Mouse (Mus musculus) MEL (cell line): ENCODE measurements at regions not wholly inside any gene's neighbourhood (a gene's known extent, or its start where the extent isn't known, plus 50 kb on each side); places are given as distances from the start of the nearest gene placed in this dataset.

Experiments
- DNase-seq: peaks from one replicate; pipeline ENCODE4 v3.0.0; 2011; ENCODE audit warnings: low read depth, low spot score
- H3K27ac ChIP-seq: 2 replicates; pipeline ENCODE4 v1.5.1; 2012; ENCODE audit warnings: low read depth, mild to moderate bottlenecking, control low read depth, low read length, moderate library complexity; ENCODE audit not compliant: control insufficient read depth
- H3K27me3 ChIP-seq, 2 experiments: fragments of 150-350 bp in 1 of 2; sonication (generic) in 1 of 2; 2 replicates each; pipeline ENCODE4 v1.6.1; 2012; ENCODE audit warnings: low read length in 2 of 2, mild to moderate bottlenecking in 2 of 2, improper control_type of control experiment in 1 of 2, moderate library complexity in 1 of 2; ENCODE audit not compliant: insufficient read depth in 2 of 2, control insufficient read depth in 1 of 2
- H3K36me3 ChIP-seq, 2 experiments: 2 replicates each; pipeline ENCODE4 v1.6.1; 2012 to 2014; ENCODE audit warnings: low read length in 2 of 2, improper control_type of control experiment in 1 of 2, inconsistent platforms in 1 of 2, mild to moderate bottlenecking in 1 of 2; ENCODE audit not compliant: insufficient read depth in 2 of 2, control insufficient read depth in 1 of 2
- H3K4me1 ChIP-seq, 2 experiments: fragments of 150-350 bp in 1 of 2; sonication (generic) in 1 of 2; 2 replicates each; pipeline ENCODE4 v1.6.1; 2012; ENCODE audit warnings: low read length in 2 of 2, improper control_type of control experiment in 1 of 2, mild to moderate bottlenecking in 1 of 2; ENCODE audit not compliant: insufficient read depth in 2 of 2, control insufficient read depth in 1 of 2
- H3K4me3 ChIP-seq, 2 experiments: fragments of 150-350 bp in 1 of 2; sonication (generic) in 1 of 2; 2 replicates each; pipeline ENCODE4 v1.5.1; 2012; ENCODE audit warnings: low read depth in 2 of 2, low read length in 2 of 2, mild to moderate bottlenecking in 2 of 2, moderate library complexity in 2 of 2, control low read depth in 1 of 2, improper control_type of control experiment in 1 of 2; ENCODE audit not compliant: control insufficient read depth in 1 of 2, insufficient read depth in 1 of 2
- H3K79me2 ChIP-seq: 2 replicates; pipeline ENCODE4 v1.6.1; 2012; ENCODE audit warnings: mild to moderate bottlenecking, low read length, moderate library complexity; ENCODE audit not compliant: control insufficient read depth, poor library complexity, insufficient read depth
- H3K9ac ChIP-seq: 2 replicates; pipeline ENCODE4 v1.6.1; 2012; ENCODE audit warnings: low read depth, mild to moderate bottlenecking, control low read depth, low read length, moderate library complexity; ENCODE audit not compliant: control insufficient read depth, poor library complexity, severe bottlenecking
- H3K9me3 ChIP-seq: fragments of 150-350 bp; sonication (generic); replicated peaks from 2 replicates; pipeline ENCODE4 v1.6.1; 2012; ENCODE audit warnings: mild to moderate bottlenecking, low read length, improper control_type of control experiment, moderate library complexity; ENCODE audit not compliant: insufficient read depth
- CHD1 ChIP-seq: IDR thresholded peaks from 2 replicates; pipeline ENCODE4 v1.6.1; 2012; ENCODE audit warnings: low read depth, mild to moderate bottlenecking, inconsistent platforms, low read length, improper control_type of control experiment
- CHD2 ChIP-seq: IDR thresholded peaks from 2 replicates; pipeline ENCODE4 v1.6.1; 2011; ENCODE audit warnings: low read length, improper control_type of control experiment
- CTCF ChIP-seq, 3 experiments: IDR thresholded peaks in 2 of 3; conservative IDR thresholded peaks in 1 of 3; 2 replicates each; pipeline ENCODE4 v1.5.1; 2011 to 2012; ENCODE audit warnings: low read length in 3 of 3, low read depth in 2 of 3, mild to moderate bottlenecking in 2 of 3, improper control_type of control experiment in 1 of 3, inconsistent platforms in 1 of 3, mixed read lengths in 1 of 3, moderate library complexity in 1 of 3; ENCODE audit not compliant: control insufficient read depth in 1 of 3, insufficient read depth in 1 of 3, poor library complexity in 1 of 3, severe bottlenecking in 1 of 3
- E2F4 ChIP-seq: IDR thresholded peaks from 2 replicates; pipeline ENCODE4 v1.6.1; 2011; ENCODE audit warnings: low read depth, low read length, improper control_type of control experiment, borderline replicate concordance
- ETS1 ChIP-seq: IDR thresholded peaks from 2 replicates; pipeline ENCODE4 v1.6.1; 2012; ENCODE audit warnings: low read depth, mild to moderate bottlenecking, inconsistent platforms, low read length, improper control_type of control experiment, moderate library complexity
- GABPA ChIP-seq: IDR thresholded peaks from 2 replicates; pipeline ENCODE4 v1.6.1; 2012; ENCODE audit warnings: low read depth, mild to moderate bottlenecking, inconsistent platforms, low read length, improper control_type of control experiment, moderate library complexity
- JUND ChIP-seq: IDR thresholded peaks from 2 replicates; pipeline ENCODE4 v1.6.1; 2011; ENCODE audit warnings: low read depth, mild to moderate bottlenecking, improper control_type of control experiment, low read length
- MAFK ChIP-seq: IDR thresholded peaks from 2 replicates; pipeline ENCODE4 v1.6.1; 2011; ENCODE audit warnings: low read depth, mild to moderate bottlenecking, low read length, improper control_type of control experiment, borderline replicate concordance
- MAX ChIP-seq: IDR thresholded peaks from 2 replicates; pipeline ENCODE4 v1.6.1; 2011; ENCODE audit warnings: low read length, improper control_type of control experiment
- MEF2A ChIP-seq: IDR thresholded peaks from 2 replicates; pipeline ENCODE4 v1.6.1; 2014; ENCODE audit warnings: low read depth, mild to moderate bottlenecking, inconsistent platforms, low read length, improper control_type of control experiment; ENCODE audit not compliant: poor library complexity, insufficient replicate concordance, severe bottlenecking; ENCODE audit errors: extremely low read depth
- MYC ChIP-seq: IDR thresholded peaks from 2 replicates; pipeline ENCODE4 v1.6.1; 2011; ENCODE audit warnings: low read depth, mild to moderate bottlenecking, low read length, improper control_type of control experiment, moderate library complexity
- POLR2AphosphoS2 ChIP-seq: IDR thresholded peaks from 2 replicates; pipeline ENCODE4 v1.6.1; 2011; ENCODE audit warnings: low read length, improper control_type of control experiment
- POLR2AphosphoS5 ChIP-seq: IDR thresholded peaks from 2 replicates; pipeline ENCODE4 v1.6.1; 2012; ENCODE audit warnings: low read depth, borderline replicate concordance, mild to moderate bottlenecking, inconsistent platforms, low read length, moderate library complexity, mixed read lengths
- TAL1 ChIP-seq: IDR thresholded peaks from 2 replicates; pipeline ENCODE4 v1.6.1; 2012; ENCODE audit warnings: mild to moderate bottlenecking, inconsistent platforms, low read length, moderate library complexity, mixed read lengths
- TBP ChIP-seq: IDR thresholded peaks from 2 replicates; pipeline ENCODE4 v1.8.0; 2011; ENCODE audit warnings: low read depth, low read length, improper control_type of control experiment
- TCF12 ChIP-seq: IDR thresholded peaks from 2 replicates; pipeline ENCODE4 v1.6.1; 2014; ENCODE audit warnings: low read depth, mild to moderate bottlenecking, inconsistent platforms, low read length, improper control_type of control experiment, moderate library complexity
- UBTF ChIP-seq: IDR thresholded peaks from 2 replicates; pipeline ENCODE4 v1.6.1; 2012; ENCODE audit warnings: low read depth, mild to moderate bottlenecking, inconsistent platforms, low read length, improper control_type of control experiment, moderate library complexity, borderline replicate concordance; ENCODE audit not compliant: insufficient read depth
- USF1 ChIP-seq: IDR thresholded peaks from 2 replicates; pipeline ENCODE4 v1.6.1; 2014; ENCODE audit warnings: low read depth, mild to moderate bottlenecking, inconsistent platforms, low read length, improper control_type of control experiment, moderate library complexity
- ZC3H11A ChIP-seq: IDR thresholded peaks from 2 replicates; pipeline ENCODE4 v1.6.1; 2012; ENCODE audit warnings: low read depth, mild to moderate bottlenecking, inconsistent platforms, low read length, improper control_type of control experiment
- ZMIZ1 ChIP-seq: IDR thresholded peaks from 2 replicates; pipeline ENCODE4 v1.6.1; 2012; ENCODE audit warnings: low read depth, mild to moderate bottlenecking, inconsistent platforms, low read length, improper control_type of control experiment, moderate library complexity

GRCm38 (mm10) chr3:52601011-52601745 is 333.0 kb downstream of the Foxo1 start:
- H3K9ac ChIP-seq = no peak overlapping the region
- no peaks in the 10 kb centered on the region for H3K4me1 ChIP-seq
- no peak overlapping the region for H3K4me3 ChIP-seq
- no peaks in the 10 kb centered on the region for H3K36me3 ChIP-seq
- H3K27me3 ChIP-seq = no peaks in the 10 kb centered on the region
- DNase-seq = no peak
- H3K79me2 ChIP-seq = no peaks in the 10 kb centered on the region
- TF ChIP-seq POLR2AphosphoS5 (no peak), ZMIZ1 (no peak), TBP (no peak), USF1 (no peak), CTCF (IDR thresholded peaks at IDR 0.05 in 2 of 3, conservative IDR thresholded peaks at IDR 0.05 in 1 of 3; ENCODE audit: control insufficient read depth in 1 of 3, insufficient read depth in 1 of 3, low read depth in 2 of 3, low read length in 3 of 3, poor library complexity in 1 of 3, severe bottlenecking in 1 of 3) (no peak), MAX (no peak), UBTF (no peak), CHD2 (no peak), GABPA (no peak), POLR2AphosphoS2 (no peak), TAL1 (no peak), CHD1 (no peak), TCF12 (no peak), MAFK (no peak), ZC3H11A (no peak), E2F4 (no peak), JUND (no peak), MEF2A (no peak), MYC (no peak)
- no peaks in the 10 kb centered on the region for H3K9me3 ChIP-seq
- H3K27ac ChIP-seq = no peak overlapping the region

GRCm38 (mm10) chr3:52600581-52600980 is 332.4 kb downstream of the Foxo1 start:
- no peak overlapping the region for H3K4me3 ChIP-seq
- H3K36me3 ChIP-seq = no peaks in the 10 kb centered on the region
- no peaks in the 10 kb centered on the region for H3K79me2 ChIP-seq
- H3K9ac ChIP-seq = no peak overlapping the region
- DNase-seq = no peak
- H3K4me1 ChIP-seq = no peaks in the 10 kb centered on the region
- TF ChIP-seq ETS1 = no peak
- TF ChIP-seq, all 39 proteins: peak for 0
- Histone ChIP-seq H3K27ac (no peak overlapping the region), H3K27me3 (no peaks in the 10 kb centered on the region), H3K9me3 (no peaks in the 10 kb centered on the region)
